Mouse (Mus musculus) central nervous system, embryonic 11.5 days (tissue): ENCODE results near the gene Zfp830. TPM values are rescaled to one million over a fixed set of nuclear protein-coding genes. Genes with fewer than 3 reads are reported as not detected.

Source experiments
- polyA plus RNA-seq: library from polyadenylated mRNA; depleted of rRNA; stranded (reverse); fragments of >200 nt; gene quantifications from 2 replicates; pipeline ENCODE4 v1.2.3, GENCODE M21; 2012; rRNA removed

The Zfp830 gene
- 20.6 and 37.9 TPM in 2 replicates for polyA plus RNA-seq

DNA sequence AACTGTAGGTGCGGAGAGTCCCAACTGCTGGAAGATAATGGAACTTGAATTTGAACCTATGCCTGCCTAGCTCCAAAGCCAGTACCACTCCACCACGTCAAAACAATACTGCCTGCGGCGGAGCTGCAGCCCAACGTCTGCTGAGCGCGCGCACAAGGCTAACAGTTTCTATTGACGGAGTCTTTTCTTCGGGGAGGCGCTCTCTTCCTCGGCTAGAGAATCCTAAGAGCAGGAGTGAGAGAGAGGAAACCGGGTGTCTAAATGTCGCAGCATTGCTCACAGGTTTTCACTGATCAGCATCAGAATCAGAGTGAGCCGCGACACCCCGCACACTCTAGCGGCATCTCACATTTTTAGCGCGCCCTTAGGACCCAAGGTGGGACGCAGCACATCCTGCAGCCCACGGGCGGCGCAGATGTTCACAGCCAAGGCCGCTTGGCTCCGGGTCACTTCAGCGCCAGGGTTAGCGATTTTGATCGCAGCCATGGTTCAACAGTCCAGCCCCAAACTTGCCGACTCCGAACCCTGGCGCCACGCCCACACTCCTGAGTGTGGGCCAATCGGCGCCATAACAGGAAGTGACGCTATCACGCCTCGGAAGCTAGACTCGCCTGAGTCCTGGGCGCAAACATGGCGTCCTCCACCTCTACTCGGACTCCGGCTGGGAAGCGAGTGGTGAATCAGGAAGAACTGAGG is at the start of gene Zfp830, which contains the start of gene Cct6b:
Gene Zfp830 (plus strand): TSS at position 604 of the 696 bp plus-strand sequence.
Gene Cct6b (minus strand): TSS at position 580 of the 696 bp plus-strand sequence.

GRCm38 (mm10) chr11:82780983-82781903 is 17.1 kb downstream of the Zfp830 start, which contains the start of gene Lig3:
Lig3 (plus strand) TSS chr11:82781108.

Other genes with a start within 250 kb of the Zfp830 start
- gene Cct6b, start within 50 bp of the Zfp830 start, polyA plus RNA-seq, result 0.32 and 0.37 TPM in 2 replicates
- gene Lig3, start 16.8 kb downstream of the Zfp830 start, polyA plus RNA-seq, result 42.7 and 49.0 TPM in 2 replicates
- 6.0 and 7.9 TPM in 2 replicates for gene Rffl, start 106.9 kb downstream of the Zfp830 start, polyA plus RNA-seq
- gene Rad51d, start 126.3 kb downstream of the Zfp830 start, polyA plus RNA-seq, result 12.1 and 12.5 TPM in 2 replicates
- 0.04 TPM in 1 of 2 replicates, not detected in the other for gene Fndc8, start 127.8 kb downstream of the Zfp830 start, polyA plus RNA-seq
- 46.6 and 61.5 TPM in 2 replicates for gene Nle1, start 144.1 kb downstream of the Zfp830 start, polyA plus RNA-seq
- gene Unc45b, start 146.2 kb downstream of the Zfp830 start, polyA plus RNA-seq, result 2.1 and 7.7 TPM in 2 replicates
- 0.71 and 0.74 TPM in 2 replicates for gene Slfn5, start 187.0 kb downstream of the Zfp830 start, polyA plus RNA-seq
- 6.4 and 8.4 TPM in 2 replicates for gene Slfn9, start 227.5 kb downstream of the Zfp830 start, polyA plus RNA-seq